Mouse (Mus musculus): ENCODE measurements around the gene Hnmt. TPM values are rescaled to one million over a fixed set of nuclear protein-coding genes. Genes with fewer than 3 reads are reported as not detected.

Gene Hnmt
- total RNA-seq, 2 experiments from 2014 or later: 15.2 TPM

Other genes with a start within 250 kb of the Hnmt start
- not detected for gene Tbpl2, start 47.2 kb upstream of the Hnmt start, total RNA-seq (2021)
- not detected for gene Il1f8, start 103.8 kb upstream of the Hnmt start, total RNA-seq (2021)
- gene Il1f9, start 137.1 kb upstream of the Hnmt start, total RNA-seq (2021): not detected
- gene Il1f6, start 166.0 kb upstream of the Hnmt start, total RNA-seq (2021): not detected
- gene Il1f5, start 227.6 kb upstream of the Hnmt start, total RNA-seq (2021): not detected
- gene Il1f10, start 241.8 kb upstream of the Hnmt start, total RNA-seq (2021): not detected